Mouse (Mus musculus) kidney, embryonic 16.5 days (tissue): Measurements from ENCODE around the gene Mindy1. TPM values are rescaled to one million over a fixed set of nuclear protein-coding genes. Genes with fewer than 3 reads are reported as not detected.

ENCODE experiments used
- ATAC-seq: fragments of 200-750 bp; cut with Nextera tagmentation; 2 replicates; pipeline ENCODE4 v1.8.0; 2017; ENCODE audit warnings: moderate TSS enrichment; ENCODE audit not compliant: low FRiP score, low TSS enrichment
- H3K27ac ChIP-seq: fragments of 300-500 bp; sonication (generic); 2 replicates; pipeline ENCODE4 v1.5.1; 2014; ENCODE audit warnings: low read length
- H3K27me3 ChIP-seq: fragments of 300-500 bp; sonication (generic); 2 replicates; pipeline ENCODE4 v1.6.1; 2014; ENCODE audit warnings: low read length, control low read depth, mixed read lengths; ENCODE audit not compliant: insufficient read depth
- H3K36me3 ChIP-seq: fragments of 300-500 bp; sonication (generic); 2 replicates; pipeline ENCODE4 v1.6.1; 2014; ENCODE audit warnings: low read length, control low read depth, mixed read lengths; ENCODE audit not compliant: insufficient read depth
- H3K4me1 ChIP-seq: fragments of 300-500 bp; sonication (generic); 2 replicates; pipeline ENCODE4 v1.6.1; 2014; ENCODE audit warnings: low read length, control low read depth, mixed read lengths; ENCODE audit not compliant: insufficient read depth
- H3K4me2 ChIP-seq: fragments of 300-500 bp; sonication (generic); replicated peaks from 2 replicates; pipeline ENCODE4 v1.6.1; 2014; ENCODE audit warnings: low read depth, low read length
- H3K4me3 ChIP-seq: fragments of 300-500 bp; sonication (generic); 2 replicates; pipeline ENCODE4 v1.5.1; 2014; ENCODE audit warnings: mild to moderate bottlenecking, low read length
- H3K9ac ChIP-seq: fragments of 300-500 bp; sonication (generic); replicated peaks from 2 replicates; pipeline ENCODE4 v1.6.1; 2014; ENCODE audit warnings: low read length
- H3K9me3 ChIP-seq: fragments of 300-500 bp; sonication (generic); 2 replicates; pipeline ENCODE4 v1.6.1; 2016; ENCODE audit warnings: low read length, control low read depth
- WGBS: fragments of 180-500 bp; shearing (Covaris S2); extraction: QIAGEN DNeasy Blood & Tissue Kit; methylation state at CpG from one replicate; pipeline ENCODE4 v1.1.7; 2014; 5-methylcytosine and 5-hydroxymethylcytosine counted together
- polyA plus RNA-seq: library from polyadenylated mRNA; unstranded; fragments of >200 nt; fragmentation: Nextera tagmentation; extraction: Ambion mirVana; gene quantifications from 2 replicates; pipeline ENCODE4 v1.2.1, GENCODE M21; 2015

The Mindy1 gene
- polyA plus RNA-seq, result 55.8 and 57.0 TPM in 2 replicates

DNA sequence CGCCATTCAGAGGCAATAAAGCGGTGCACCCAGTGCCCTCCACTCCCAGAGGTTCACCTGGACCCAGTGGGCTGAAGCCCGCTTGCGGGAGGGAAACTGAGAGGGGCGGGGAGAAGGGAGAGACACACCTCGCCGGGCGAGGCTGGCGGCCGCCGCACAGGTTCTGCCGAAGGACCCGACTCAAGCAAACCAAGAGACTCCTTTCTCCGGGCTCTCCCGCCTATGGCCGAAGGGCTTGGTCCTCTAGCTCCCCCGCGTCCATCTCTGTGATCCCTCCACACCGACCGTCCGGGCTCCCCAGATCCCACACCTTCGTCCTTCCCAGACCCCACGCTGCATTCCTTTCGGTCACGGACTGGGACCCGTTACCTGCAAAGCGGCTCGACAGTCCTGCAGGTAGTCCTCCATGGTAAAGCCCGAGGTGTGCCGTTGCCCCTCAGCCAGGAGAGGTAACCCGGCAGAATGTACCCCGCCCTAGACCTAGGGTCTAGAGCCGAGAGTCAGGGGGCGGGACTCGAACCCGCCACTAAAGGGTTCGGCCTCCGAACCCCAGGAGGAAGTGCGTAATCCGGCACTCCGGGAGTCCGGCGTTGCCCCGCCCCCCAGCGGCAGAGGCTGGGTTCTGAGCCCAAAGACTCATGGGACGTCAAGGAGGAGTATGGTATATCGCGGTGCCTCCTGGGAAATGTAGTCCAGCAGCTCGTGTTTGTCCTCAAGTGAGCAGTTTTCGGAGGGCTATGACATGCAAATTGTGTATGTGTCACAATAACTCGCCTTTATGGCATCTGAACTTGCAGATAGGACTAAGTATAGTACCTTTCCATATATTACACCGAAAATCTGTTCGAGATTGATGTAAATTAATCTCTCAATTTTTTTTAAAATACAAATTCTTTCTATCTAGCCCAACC is at the start of gene Mindy1, which contains the start of gene Prune1:
TSS of gene Mindy1 (plus strand) at position 130 of the 911 bp plus-strand sequence.
TSS of gene Prune1 (minus strand) at position 861 of the 911 bp plus-strand sequence.
- WGBS, result under 1% methylated on average over 53 of the region's 53 CpGs
- Histone ChIP-seq H3K4me2 (peak within 1 kb of the TSS; percentile 80), H3K27ac (peak within 1 kb of the TSS; percentile 99), H3K4me3 (peak within 1 kb of the TSS; percentile 73), H3K9me3 (no peaks in the 10 kb centered on the region), H3K9ac (peak within 1 kb of the TSS; percentile 87), H3K4me1 (peaks cover 43% of the 10 kb centered on the region), H3K27me3 (no peaks in the 10 kb centered on the region), H3K36me3 (no peaks in the 10 kb centered on the region)
- peak; percentile 88 for ATAC-seq

DNA sequence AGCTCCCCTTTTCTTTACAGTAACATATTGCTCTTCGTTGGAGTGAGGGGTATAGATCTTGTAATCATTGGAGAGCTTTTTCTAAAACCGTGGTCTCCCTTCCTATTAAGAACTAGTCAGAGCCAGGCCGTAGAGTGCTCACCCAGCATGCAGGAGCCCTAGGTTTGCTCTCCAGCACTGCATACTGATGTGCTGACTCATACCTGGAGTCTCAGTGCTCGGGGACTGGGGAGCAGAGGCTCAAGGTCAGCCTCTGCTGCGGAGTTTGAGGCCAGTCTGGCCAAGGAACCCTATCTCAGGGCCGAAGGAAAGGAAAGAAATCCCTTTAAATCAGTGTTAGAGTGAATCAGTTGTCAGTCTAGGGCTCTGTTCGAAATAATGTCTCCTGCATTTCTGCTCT is 48.4 kb upstream of the Mindy1 start:
- H3K27ac ChIP-seq, result peak overlapping the region; percentile 76
- no peak overlapping the region for H3K4me3 ChIP-seq
- WGBS, result 79% methylated on average over 7 of the region's 7 CpGs
- no peak overlapping the region for H3K4me2 ChIP-seq
- H3K27me3 ChIP-seq, result no peaks in the 10 kb centered on the region
- H3K4me1 ChIP-seq, result peaks cover 26% of the 10 kb centered on the region
- no peaks in the 10 kb centered on the region for H3K9me3 ChIP-seq
- H3K36me3 ChIP-seq, result peaks cover 43% of the 10 kb centered on the region
- no peak overlapping the region for H3K9ac ChIP-seq
- ATAC-seq, result no peak

DNA sequence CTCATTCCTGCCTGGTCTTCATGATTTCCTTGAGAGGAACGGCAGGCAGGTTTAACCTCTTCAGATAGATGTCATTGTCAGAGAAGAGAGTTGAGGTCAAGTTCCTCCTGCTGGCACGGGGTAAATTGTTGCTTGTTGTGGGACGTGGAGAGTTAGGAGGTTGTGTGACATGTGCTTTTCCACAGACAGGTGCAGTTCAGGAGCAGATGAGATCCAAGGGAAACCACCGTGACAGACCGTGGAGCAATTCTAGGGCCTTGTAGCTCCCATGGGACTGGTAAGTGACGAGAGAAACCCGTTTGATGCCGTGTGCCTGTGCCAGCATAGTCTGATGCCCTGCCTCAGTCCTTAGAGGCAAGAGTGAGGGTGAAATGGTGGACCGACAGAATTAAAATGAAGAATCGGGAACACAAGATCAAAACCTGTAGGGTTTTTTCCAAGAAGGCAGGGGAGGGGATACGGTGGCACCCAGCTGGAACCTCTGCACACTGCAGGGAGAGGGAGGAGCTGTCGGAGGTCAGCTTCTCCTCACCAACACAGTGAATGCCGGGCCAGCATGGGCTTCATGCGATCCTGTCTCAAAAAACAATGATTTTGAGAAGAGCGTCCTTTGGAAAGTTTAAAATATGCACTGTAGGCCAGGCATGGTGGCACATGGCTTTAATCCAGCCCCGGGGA is 47.7 kb upstream of the Mindy1 start:
- Histone ChIP-seq H3K4me3 (no peak overlapping the region), H3K4me2 (no peak overlapping the region), H3K27ac (peak overlapping the region; percentile 76), H3K9ac (no peak overlapping the region), H3K27me3 (no peaks in the 10 kb centered on the region), H3K9me3 (no peaks in the 10 kb centered on the region), H3K4me1 (peaks cover 26% of the 10 kb centered on the region), H3K36me3 (peaks cover 49% of the 10 kb centered on the region)
- 74% methylated on average over 16 of the region's 16 CpGs for WGBS
- ATAC-seq, result no peak

DNA sequence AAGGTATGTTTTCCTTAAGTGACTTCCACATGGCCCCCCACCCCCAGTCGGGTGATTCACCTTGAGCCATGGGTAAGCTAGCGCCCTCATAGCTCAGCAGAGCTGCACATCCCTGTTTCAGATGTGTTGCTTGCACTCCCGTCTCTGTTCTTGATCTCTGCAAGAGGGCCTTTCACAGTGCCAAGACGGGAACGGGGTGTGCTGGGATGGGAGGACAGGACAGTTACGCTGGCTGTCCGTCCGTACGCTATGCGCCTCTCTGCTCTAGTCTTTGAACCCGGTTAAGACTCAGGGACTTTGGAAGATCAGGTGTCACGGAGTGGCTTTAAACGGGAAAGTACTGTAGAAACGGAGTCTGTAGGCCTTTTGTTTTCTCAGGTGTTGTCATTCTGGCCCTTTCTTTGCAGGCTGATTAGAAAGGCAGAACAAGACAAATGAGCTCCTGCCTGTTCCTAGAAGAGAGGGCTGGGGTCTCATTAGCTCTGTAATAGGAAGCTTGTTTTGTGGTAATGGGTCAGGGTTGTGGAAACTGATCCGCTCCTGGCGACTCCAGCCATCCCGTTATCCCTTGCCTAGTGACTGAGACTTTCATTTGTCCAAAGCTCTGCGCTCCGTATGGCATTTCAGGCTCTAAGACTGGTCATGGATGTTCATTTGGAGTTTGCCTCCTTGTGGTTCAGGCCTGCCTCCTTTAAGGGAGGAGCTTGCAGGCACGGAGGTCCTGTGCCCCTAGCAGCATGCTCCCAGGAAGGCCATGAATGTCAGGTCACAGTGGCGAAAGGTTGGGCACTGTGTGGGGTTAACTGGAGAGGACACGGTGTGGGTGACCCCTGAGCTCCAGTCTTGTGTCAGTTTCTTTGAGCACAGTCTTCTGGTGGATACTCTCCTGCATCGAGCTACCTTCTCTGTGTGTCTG is 45.5 kb upstream of the Mindy1 start:
- H3K27ac ChIP-seq, result no peak overlapping the region; the same call in 1 of the 2 replicates

DNA sequence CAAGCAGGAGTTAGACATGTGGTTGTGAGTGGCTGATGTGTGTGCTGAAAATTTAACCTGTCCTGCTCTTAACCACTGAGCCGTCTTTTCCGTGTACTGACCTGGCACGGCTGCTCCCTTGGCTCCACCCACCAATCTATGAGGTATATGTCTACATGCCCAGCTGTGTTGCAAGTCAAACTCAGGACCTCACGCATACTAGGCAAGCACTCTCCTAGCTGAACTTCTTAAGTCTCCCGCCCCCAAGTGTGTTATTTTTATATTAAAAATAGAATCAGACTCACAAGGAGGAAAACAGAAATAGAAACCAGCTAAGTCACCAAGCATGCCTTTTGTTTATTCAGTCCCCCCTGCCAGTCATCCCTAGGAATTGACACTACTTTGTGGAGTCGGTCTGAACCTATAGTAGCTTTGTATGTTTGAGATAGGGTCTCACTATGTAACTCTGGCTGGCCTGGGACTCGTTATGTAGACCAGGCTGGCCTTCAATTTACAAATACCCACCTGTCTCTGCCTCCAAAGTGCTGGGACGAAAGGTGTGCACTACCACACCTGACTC is 43.5 kb upstream of the Mindy1 start:
- H3K4me1 ChIP-seq, result no peaks in the 10 kb centered on the region; the same call in 1 of the 2 replicates
- ATAC-seq, result no peak
- H3K27ac ChIP-seq, result no peak overlapping the region
- no peaks in the 10 kb centered on the region for H3K27me3 ChIP-seq
- peaks cover 39% of the 10 kb centered on the region for H3K36me3 ChIP-seq
- H3K9ac ChIP-seq, result no peak overlapping the region
- WGBS, result 87% methylated on average over 8 of the region's 8 CpGs
- no peak overlapping the region for H3K4me3 ChIP-seq
- no peak overlapping the region for H3K4me2 ChIP-seq
- H3K9me3 ChIP-seq, result no peaks in the 10 kb centered on the region

More for the DNA sequence above, 45.5 kb upstream of the Mindy1 start:
- peaks cover 49% of the 10 kb centered on the region for H3K36me3 ChIP-seq
- WGBS, result 41% methylated on average over 23 of the region's 23 CpGs
- H3K4me2 ChIP-seq, result no peak overlapping the region
- no peak overlapping the region for H3K9ac ChIP-seq
- peaks cover 16% of the 10 kb centered on the region for H3K4me1 ChIP-seq
- no peak overlapping the region for H3K4me3 ChIP-seq
- no peaks in the 10 kb centered on the region for H3K27me3 ChIP-seq
- ATAC-seq, result peak; percentile 40
- H3K9me3 ChIP-seq, result no peaks in the 10 kb centered on the region

DNA sequence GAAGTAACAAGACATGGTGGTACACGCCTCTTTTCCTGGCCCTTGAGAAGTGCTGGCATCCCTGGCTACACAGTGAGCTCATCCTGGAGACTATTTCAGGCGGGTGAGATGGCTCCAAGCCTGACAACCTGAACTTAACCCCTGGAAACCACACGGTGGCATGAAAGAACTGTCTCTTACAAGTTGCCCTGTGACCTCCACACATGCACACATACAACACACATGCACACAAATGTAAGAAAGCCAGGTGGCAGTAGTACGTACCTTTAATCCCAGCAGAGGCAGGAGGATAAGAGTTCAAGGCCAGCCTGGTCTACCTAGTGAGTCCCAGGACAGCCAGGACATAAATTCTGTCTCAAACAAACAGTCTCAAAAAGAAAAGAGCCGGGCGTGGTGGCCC is 42.1 kb upstream of the Mindy1 start:
- Histone ChIP-seq H3K27ac (no peak overlapping the region), H3K4me1 (no peaks in the 10 kb centered on the region), H3K4me2 (no peak overlapping the region), H3K27me3 (no peaks in the 10 kb centered on the region), H3K9me3 (no peaks in the 10 kb centered on the region), H3K36me3 (peaks cover 26% of the 10 kb centered on the region), H3K4me3 (no peak overlapping the region), H3K9ac (no peak overlapping the region)
- ATAC-seq, result no peak
- 88% methylated on average over 6 of the region's 6 CpGs for WGBS

DNA sequence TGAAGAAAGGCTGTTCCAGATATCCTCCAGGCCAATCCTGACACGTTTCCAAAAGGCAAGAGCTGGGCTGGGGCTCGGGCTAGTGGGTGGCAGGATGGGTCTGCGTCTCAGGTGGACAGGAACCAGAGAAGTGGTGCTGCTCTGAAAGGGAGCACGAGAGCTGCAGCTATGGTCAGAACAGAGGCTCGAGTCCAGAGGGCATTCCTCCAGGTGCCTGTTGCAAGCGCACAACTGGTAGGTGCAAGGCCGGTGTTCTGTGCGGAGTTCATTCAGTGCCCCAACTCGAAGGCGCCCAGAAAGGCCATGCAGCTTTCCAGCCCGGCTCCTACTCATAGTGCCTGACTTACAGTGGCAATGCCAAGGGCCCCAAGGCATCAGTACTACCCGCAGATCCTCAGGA is 41.2 kb upstream of the Mindy1 start:
- ATAC-seq, result no peak
- Histone ChIP-seq H3K27ac (no peak overlapping the region), H3K36me3 (peaks cover 19% of the 10 kb centered on the region), H3K4me1 (no peaks in the 10 kb centered on the region), H3K9ac (no peak overlapping the region), H3K27me3 (no peaks in the 10 kb centered on the region), H3K9me3 (no peaks in the 10 kb centered on the region), H3K4me2 (no peak overlapping the region), H3K4me3 (no peak overlapping the region)
- 85% methylated on average over 12 of the region's 12 CpGs for WGBS

DNA sequence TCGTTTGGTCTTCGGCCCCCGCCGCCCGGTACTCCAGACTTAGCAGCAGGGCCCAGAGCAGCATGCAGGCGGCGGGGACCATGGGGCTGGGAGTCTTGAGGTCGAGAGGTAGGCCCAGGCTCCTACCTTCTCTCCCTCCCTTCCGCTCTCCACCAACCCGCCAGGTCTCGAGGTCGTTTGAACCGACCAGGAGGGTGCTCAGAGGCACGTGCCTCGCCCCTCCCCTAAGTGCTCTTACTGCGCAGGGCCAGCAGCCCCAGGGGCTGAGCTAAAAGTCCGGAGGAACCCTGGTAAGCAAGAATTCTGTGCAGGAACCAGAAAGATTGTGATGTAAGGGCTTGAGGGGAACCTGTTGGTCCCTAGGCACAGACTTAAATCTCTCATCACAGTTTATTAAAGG is 40.2 kb upstream of the Mindy1 start:
- Histone ChIP-seq H3K9me3 (no peaks in the 10 kb centered on the region), H3K27ac (no peak overlapping the region), H3K4me2 (peak overlapping the region; percentile 24), H3K36me3 (peaks cover 19% of the 10 kb centered on the region), H3K27me3 (no peaks in the 10 kb centered on the region), H3K4me1 (no peaks in the 10 kb centered on the region), H3K9ac (peak overlapping the region; percentile 12; the same call in 1 of the 2 replicates), H3K4me3 (no peak overlapping the region)
- 27% methylated on average over 17 of the region's 17 CpGs for WGBS
- ATAC-seq, result peak; percentile 50

DNA sequence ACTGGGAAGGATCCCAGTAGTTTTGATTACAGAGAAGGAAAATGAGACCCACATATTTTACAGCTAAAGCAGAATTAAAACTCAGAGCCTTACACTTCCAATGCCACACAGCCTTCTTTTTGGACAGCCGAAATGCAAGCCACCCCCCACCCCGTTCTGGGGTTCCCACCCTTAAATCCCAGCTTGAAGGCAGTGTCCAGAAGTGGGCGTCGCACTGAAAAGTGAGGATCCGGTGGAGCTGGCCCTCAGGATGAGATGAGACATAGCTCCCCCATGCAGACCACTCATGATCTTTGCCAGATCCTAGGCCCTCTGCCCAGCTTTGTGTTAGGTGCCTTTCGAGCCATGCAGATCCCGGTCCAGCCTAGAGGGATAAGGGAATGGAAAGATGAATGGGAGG is 39.6 kb upstream of the Mindy1 start, which contains the start of gene Gm128:
TSS of gene Gm128 (minus strand) at position 101 of the 400 bp plus-strand sequence.
- ATAC-seq, result no peak
- H3K27me3 ChIP-seq, result no peaks in the 10 kb centered on the region
- H3K4me1 ChIP-seq, result no peaks in the 10 kb centered on the region
- 81% methylated on average over 7 of the region's 7 CpGs for whole genome bisulfite sequencing
- no peak within 1 kb of the TSS for H3K27ac ChIP-seq
- H3K9ac ChIP-seq, result peak within 1 kb of the TSS; percentile 12; the same call in 1 of the 2 replicates
- no peak within 1 kb of the TSS for H3K4me3 ChIP-seq
- H3K4me2 ChIP-seq, result peak within 1 kb of the TSS; percentile 24
- H3K9me3 ChIP-seq, result no peaks in the 10 kb centered on the region
- peaks cover 19% of the 10 kb centered on the region for H3K36me3 ChIP-seq
